Comparison of ENCODE assay signal across 25 mouse cellular contexts in genomic region chr5:43860096-43860495, GRCm38 (mm10). TPM values are rescaled to one million over a fixed set of nuclear protein-coding genes. Genes with fewer than 3 reads are reported as not detected.
DNase-seq lines count a peak whose midpoint lies in the region; ATAC-seq and TF ChIP-seq lines count a peak whose summit lies in the region.
"Had no signal": no experiment of that assay in that cellular context is flagged by ENCODE, and none has a peak within 500 bp of the region (broad histone marks: within the 10 kb centered on the region; RNA-seq: fewer than 3 reads in every experiment).

No protein-coding gene starts in this region.

- ATAC-seq in heart, embryonic 13.5 days (ENCODE audit: extremely low read depth, insufficient number of reproducible peaks, low FRiP score, low TSS enrichment), result no peak
- no peak for ATAC-seq in liver, embryonic 11.5 days (replicated peaks; ENCODE audit: low FRiP score)
- ATAC-seq in kidney, embryonic 14.5 days (ENCODE audit: low FRiP score, low TSS enrichment), result no peak
- ATAC-seq: forebrain, embryonic 15.5 days; hindbrain, embryonic 16.5 days; inflammation-experienced regulatory T-cells, adult 6 months had no signal

- H3K36me3 ChIP-seq in heart, embryonic 13.5 days, result no peaks in the 10 kb centered on the region
- no peaks in the 10 kb centered on the region for H3K36me3 ChIP-seq in heart, embryonic 10.5 days
- no peaks in the 10 kb centered on the region for H3K36me3 ChIP-seq in small intestine, adult 2 months (ENCODE audit: control insufficient read depth, insufficient read depth, low read length)
- no peaks in the 10 kb centered on the region for H3K36me3 ChIP-seq in liver, embryonic 11.5 days (ENCODE audit: control insufficient read depth, insufficient read depth, low read length)
- no peaks in the 10 kb centered on the region for H3K36me3 ChIP-seq in kidney, embryonic 14.5 days (ENCODE audit: control insufficient read depth, insufficient read depth, low read length)
- H3K36me3 ChIP-seq: embryonic facial prominence, embryonic 15.5 days; forebrain, embryonic 15.5 days; hindbrain, embryonic 12.5 days had no signal

- H3K27ac ChIP-seq in heart, embryonic 13.5 days (replicated peaks), result no peak overlapping the region
- H3K27ac ChIP-seq in heart, embryonic 10.5 days, result no peak overlapping the region
- H3K27ac ChIP-seq in small intestine, adult 2 months (ENCODE audit: insufficient read depth, low read depth, low read length), result peak overlapping the region; percentile 83
- H3K27ac ChIP-seq in liver, embryonic 11.5 days (ENCODE audit: low read depth, low read length), result no peak overlapping the region
- H3K27ac ChIP-seq in kidney, embryonic 14.5 days (ENCODE audit: low read depth, low read length), result no peak overlapping the region
- H3K27ac ChIP-seq: embryonic facial prominence, embryonic 15.5 days; forebrain, embryonic 15.5 days; heart, adult 2 months; hindbrain, embryonic 12.5 days had no signal

- DNase-seq in heart, embryonic 10.5 days (ENCODE audit: low spot score), result no peak
- DNase-seq in ES-CJ7 (ENCODE audit: low read depth, low spot score) (peak; percentile 66), ZHBTc4 (ENCODE audit: low read depth, low spot score) (peak; percentile 80)
- DNase-seq in liver, embryonic 11.5 days (ENCODE audit: low spot score), result no peak
- DNase-seq: adrenal gland, adult 2 months; adrenal gland, postnatal 25 days; cerebellum, adult 2 months; cerebellum, postnatal 10 days; embryo, embryonic 11 days; gastrocnemius, postnatal 10 days; heart, adult 2 months; heart, postnatal 36 days; kidney, adult 2 months had no signal

- TF ChIP-seq POLR2A in small intestine, adult 2 months (IDR thresholded peaks at IDR 0.05; ENCODE audit: low read depth, low read length), result no peak

- no peak overlapping the region for H3K4me3 ChIP-seq in heart, embryonic 13.5 days
- H3K4me3 ChIP-seq in heart, embryonic 10.5 days, result no peak overlapping the region
- no peak overlapping the region for H3K4me3 ChIP-seq in small intestine, adult 2 months (ENCODE audit: low read depth, low read length)
- H3K4me3 ChIP-seq in liver, embryonic 11.5 days (ENCODE audit: low read depth, low read length), result no peak overlapping the region
- no peak overlapping the region for H3K4me3 ChIP-seq in kidney, embryonic 14.5 days (ENCODE audit: low read length)
- H3K4me3 ChIP-seq: embryonic facial prominence, embryonic 15.5 days; erythroblast, embryonic 14.5 days; forebrain, embryonic 15.5 days; heart, adult 2 months; hindbrain, embryonic 12.5 days had no signal

- H3K9ac ChIP-seq in heart, embryonic 13.5 days, result no peak overlapping the region
- H3K9ac ChIP-seq in liver, embryonic 11.5 days (ENCODE audit: low read depth, low read length), result no peak overlapping the region
- H3K9ac ChIP-seq in kidney, embryonic 14.5 days (ENCODE audit: low read depth, low read length), result no peak overlapping the region
- H3K9ac ChIP-seq: embryonic facial prominence, embryonic 15.5 days; forebrain, embryonic 15.5 days; hindbrain, embryonic 12.5 days had no signal

- H3K27me3 ChIP-seq in heart, embryonic 13.5 days (replicated peaks), result no peaks in the 10 kb centered on the region
- H3K27me3 ChIP-seq in heart, embryonic 10.5 days (ENCODE audit: insufficient read depth, poor library complexity, severe bottlenecking), result no peaks in the 10 kb centered on the region
- H3K27me3 ChIP-seq in small intestine, adult 2 months (ENCODE audit: control insufficient read depth, insufficient read depth, low read length), result no peaks in the 10 kb centered on the region
- H3K27me3 ChIP-seq in liver, embryonic 11.5 days (replicated peaks; ENCODE audit: control insufficient read depth, insufficient read depth, low read length), result no peaks in the 10 kb centered on the region
- H3K27me3 ChIP-seq in kidney, embryonic 14.5 days (ENCODE audit: control insufficient read depth, insufficient read depth, low read length), result no peaks in the 10 kb centered on the region
- H3K27me3 ChIP-seq: CH12.LX; embryonic facial prominence, embryonic 15.5 days; forebrain, embryonic 15.5 days; hindbrain, embryonic 12.5 days had no signal

- H3K9me3 ChIP-seq in heart, embryonic 13.5 days, result peaks cover 14% of the 10 kb centered on the region
- H3K9me3 ChIP-seq in heart, embryonic 10.5 days, result no peaks in the 10 kb centered on the region
- peaks cover 6% of the 10 kb centered on the region; the same call in 1 of the 2 replicates for H3K9me3 ChIP-seq in liver, embryonic 11.5 days (ENCODE audit: control insufficient read depth, low read length)
- H3K9me3 ChIP-seq in kidney, embryonic 14.5 days (ENCODE audit: control insufficient read depth, low read length), result no peaks in the 10 kb centered on the region; the same call in 1 of the 2 replicates
- H3K9me3 ChIP-seq: embryonic facial prominence, embryonic 15.5 days; forebrain, embryonic 15.5 days had no signal

- 68% methylated on average over 5 of the region's 5 CpGs for WGBS in heart, embryonic 13.5 days
- 75% methylated on average over 5 of the region's 5 CpGs for WGBS in heart, embryonic 10.5 days
- 28% methylated on average over 5 of the region's 5 CpGs for WGBS in small intestine, adult 2 months
- 87% methylated on average over 5 of the region's 5 CpGs for WGBS in liver, embryonic 11.5 days
- WGBS in kidney, embryonic 14.5 days, result 94% methylated on average over 5 of the region's 5 CpGs

- TF ChIP-seq CTCF in small intestine, adult 2 months (IDR thresholded peaks at IDR 0.05; ENCODE audit: extremely low read depth, insufficient read length, insufficient replicate concordance, low read depth, low read length), result no peak

- peaks cover 16% of the 10 kb centered on the region; the same call in 1 of the 2 replicates for H3K4me1 ChIP-seq in heart, embryonic 13.5 days
- H3K4me1 ChIP-seq in heart, embryonic 10.5 days, result peaks cover 6% of the 10 kb centered on the region; the same call in 1 of the 2 replicates
- H3K4me1 ChIP-seq in small intestine, adult 2 months (ENCODE audit: control insufficient read depth, insufficient read depth, insufficient read length, low read length), result peaks cover 27% of the 10 kb centered on the region
- 0 out of 2 replicates have a peak, but pooled peaks cover 2% of the 10 kb centered on the region for H3K4me1 ChIP-seq in liver, embryonic 11.5 days (replicated peaks; ENCODE audit: control insufficient read depth, insufficient read depth, low read length)
- no peaks in the 10 kb centered on the region for H3K4me1 ChIP-seq in kidney, embryonic 14.5 days (ENCODE audit: control insufficient read depth, insufficient read depth, low read length)
- H3K4me1 ChIP-seq: embryonic facial prominence, embryonic 15.5 days; forebrain, embryonic 15.5 days; hindbrain, embryonic 12.5 days had no signal

- peak overlapping the region; percentile 12; the same call in 1 of the 2 replicates for H3K4me2 ChIP-seq in heart, embryonic 13.5 days
- no peak overlapping the region for H3K4me2 ChIP-seq in liver, embryonic 11.5 days
- no peak overlapping the region for H3K4me2 ChIP-seq in kidney, embryonic 14.5 days (replicated peaks; ENCODE audit: low read depth, low read length)
- H3K4me2 ChIP-seq: embryonic facial prominence, embryonic 15.5 days; forebrain, embryonic 15.5 days; hindbrain, embryonic 12.5 days had no signal

RNA-seq across cellular contexts. Expression of gene Cd38, which starts 8.3 kb away (rescaled TPM):
- 19.6 and 23.8 TPM in 2 replicates for polyA plus RNA-seq in heart, embryonic 13.5 days (2015; fragmentation: Nextera tagmentation; extraction: Ambion mirVana)
- polyA plus RNA-seq in heart, embryonic 10.5 days (2016; fragmentation: Nextera tagmentation; extraction: Ambion mirVana), result 18.1 and 20.6 TPM in 2 replicates
- polyA plus RNA-seq in small intestine, adult 2 months (2012; rRNA removed), result 12.4 and 17.6 TPM in 2 replicates
- 22.0 and 25.0 TPM in 2 replicates for polyA plus RNA-seq in liver, embryonic 11.5 days (2014; fragmentation: Nextera tagmentation; extraction: Ambion mirVana)
- polyA plus RNA-seq in kidney, embryonic 14.5 days (2014; fragmentation: Nextera tagmentation; extraction: Ambion mirVana), result 20.5 and 32.0 TPM in 2 replicates
- polyA plus RNA-seq: erythroblast, embryonic 14.5 days had no signal

RNA-seq across cellular contexts. Expression of gene Fbxl5, which starts 38.7 kb away (rescaled TPM):
- 43.2 and 45.4 TPM in 2 replicates for polyA plus RNA-seq in heart, embryonic 13.5 days (2015; fragmentation: Nextera tagmentation; extraction: Ambion mirVana)
- polyA plus RNA-seq in heart, embryonic 10.5 days (2016; fragmentation: Nextera tagmentation; extraction: Ambion mirVana), result 43.5 and 46.0 TPM in 2 replicates
- polyA plus RNA-seq in small intestine, adult 2 months (2012; rRNA removed), result 12.0 and 25.8 TPM in 2 replicates
- 36.5 and 40.3 TPM in 2 replicates for polyA plus RNA-seq in liver, embryonic 11.5 days (2014; fragmentation: Nextera tagmentation; extraction: Ambion mirVana)
- 44.5 and 71.8 TPM in 2 replicates for polyA plus RNA-seq in kidney, embryonic 14.5 days (2014; fragmentation: Nextera tagmentation; extraction: Ambion mirVana)

RNA-seq across cellular contexts. Expression of gene Bst1, which starts 41.4 kb away (rescaled TPM):
- polyA plus RNA-seq in heart, embryonic 13.5 days (2015; fragmentation: Nextera tagmentation; extraction: Ambion mirVana), result 0.37 and 0.62 TPM in 2 replicates
- 0.36 TPM in 1 of 2 replicates, not detected in the other for polyA plus RNA-seq in heart, embryonic 10.5 days (2016; fragmentation: Nextera tagmentation; extraction: Ambion mirVana)
- polyA plus RNA-seq in small intestine, adult 2 months (2012; rRNA removed), result 25.9 and 87.8 TPM in 2 replicates
- polyA plus RNA-seq in liver, embryonic 11.5 days (2014; fragmentation: Nextera tagmentation; extraction: Ambion mirVana), result 0.36 TPM in 1 of 2 replicates, not detected in the other
- polyA plus RNA-seq in kidney, embryonic 14.5 days (2014; fragmentation: Nextera tagmentation; extraction: Ambion mirVana), result 0.38 and 0.53 TPM in 2 replicates
- polyA plus RNA-seq: erythroblast, embryonic 14.5 days; forebrain, embryonic 11.5 days; forebrain, embryonic 15.5 days; hindbrain, embryonic 16.5 days had no signal

RNA-seq across cellular contexts. Expression of gene Gm7879, which starts 52.8 kb away (rescaled TPM):
- polyA plus RNA-seq in heart, embryonic 13.5 days (2015; fragmentation: Nextera tagmentation; extraction: Ambion mirVana), result 0.48 TPM in 1 of 2 replicates, not detected in the other
- polyA plus RNA-seq in heart, embryonic 10.5 days (2016; fragmentation: Nextera tagmentation; extraction: Ambion mirVana), result 0.49 TPM in 1 of 2 replicates, not detected in the other
- polyA plus RNA-seq in small intestine, adult 2 months (2012; rRNA removed), result not detected in 2 replicates
- polyA plus RNA-seq in liver, embryonic 11.5 days (2014; fragmentation: Nextera tagmentation; extraction: Ambion mirVana), result not detected in 2 replicates
- polyA plus RNA-seq in kidney, embryonic 14.5 days (2014; fragmentation: Nextera tagmentation; extraction: Ambion mirVana), result not detected in 2 replicates
- polyA plus RNA-seq: adrenal gland, adult 2 months; cerebellum, adult 2 months; embryonic facial prominence, embryonic 15.5 days; forebrain, embryonic 11.5 days; heart, postnatal 0 days; hindbrain, embryonic 12.5 days; hindbrain, embryonic 16.5 days had no signal

Comparison
In these comparisons a context has a peak if more than half of its experiments do, and no peak if none do; other contexts are left out.
1. DNase-seq: peak in ES-CJ7 (single experiment) and ZHBTc4 (single experiment); none in heart, embryonic 10.5 days (single experiment) and liver, embryonic 11.5 days (single experiment).
2. RNA of gene Bst1, which starts 41.4 kb away (polyA plus RNA-seq): 25.9 to 87.8 TPM in small intestine, adult 2 months; 0.38 to 0.53 TPM in kidney, embryonic 14.5 days, 0.37 to 0.62 TPM in heart, embryonic 13.5 days, 0.36 TPM in heart, embryonic 10.5 days and 0.36 TPM in liver, embryonic 11.5 days; every median in the first group is over 10 times any median in the second.